ENCODE assay signal across 18 mouse cellular contexts in the genomic region with DNA sequence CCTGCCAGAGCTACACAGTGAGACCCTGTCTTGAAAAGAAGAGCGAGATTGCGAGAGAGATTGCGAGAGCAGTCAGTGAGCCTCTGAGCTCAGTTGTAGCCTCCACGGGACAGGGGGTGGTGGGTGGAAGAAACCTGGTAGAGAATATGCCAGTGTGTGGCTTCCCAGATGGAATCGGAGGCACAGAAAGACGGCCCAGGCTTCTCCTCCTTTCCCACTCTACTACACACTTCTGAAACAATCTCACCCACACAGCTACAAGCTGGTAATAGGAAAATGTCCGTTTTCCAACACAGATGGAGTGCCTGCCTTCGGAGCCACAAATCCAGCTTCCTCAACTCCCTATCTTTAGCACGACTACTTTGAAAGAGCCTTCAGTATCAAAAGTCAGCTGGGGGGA. TPM values are rescaled to one million over a fixed set of nuclear protein-coding genes. Genes with fewer than 3 reads are reported as not detected.
DNase-seq lines count a peak whose midpoint lies in the region; ATAC-seq lines count a peak whose summit lies in the region.
"Had no signal": no experiment of that assay in that cellular context is flagged by ENCODE, and none has a peak within 500 bp of the region (broad histone marks: within the 10 kb centered on the region; RNA-seq: fewer than 3 reads in every experiment).

No protein-coding gene starts in this region.

- H3K36me3 ChIP-seq in liver, embryonic 12.5 days, result peaks cover 32% of the 10 kb centered on the region
- peaks cover 99% of the 10 kb centered on the region for H3K36me3 ChIP-seq in limb, embryonic 10.5 days
- peaks cover 31% of the 10 kb centered on the region for H3K36me3 ChIP-seq in kidney, embryonic 16.5 days (ENCODE audit: insufficient read depth, low read length)

- H3K27ac ChIP-seq in liver, embryonic 12.5 days, result peak overlapping the region; percentile 17; the same call in 1 of the 2 replicates
- H3K27ac ChIP-seq in limb, embryonic 10.5 days, result no peak overlapping the region
- no peak overlapping the region for H3K27ac ChIP-seq in kidney, embryonic 16.5 days (ENCODE audit: low read length)
- H3K27ac ChIP-seq: heart, adult 2 months; kidney, postnatal 0 days; limb, embryonic 13.5 days; midbrain, embryonic 10.5 days; stomach, postnatal 0 days had no signal

- no peak for ATAC-seq in liver, embryonic 12.5 days
- ATAC-seq in kidney, embryonic 16.5 days (ENCODE audit: low FRiP score, low TSS enrichment), result no peak

- no peaks in the 10 kb centered on the region for H3K9me3 ChIP-seq in liver, embryonic 12.5 days (replicated peaks)
- no peaks in the 10 kb centered on the region for H3K9me3 ChIP-seq in limb, embryonic 10.5 days (replicated peaks)
- H3K9me3 ChIP-seq in kidney, embryonic 16.5 days (ENCODE audit: low read length), result no peaks in the 10 kb centered on the region; the same call in 1 of the 2 replicates
- H3K9me3 ChIP-seq: limb, embryonic 13.5 days; midbrain, embryonic 10.5 days had no signal

- H3K4me2 ChIP-seq in liver, embryonic 12.5 days, result no peak overlapping the region
- no peak overlapping the region for H3K4me2 ChIP-seq in kidney, embryonic 16.5 days (replicated peaks; ENCODE audit: low read depth, low read length)
- H3K4me2 ChIP-seq: limb, embryonic 13.5 days had no signal

- no peak overlapping the region for H3K4me3 ChIP-seq in liver, embryonic 12.5 days
- H3K4me3 ChIP-seq in limb, embryonic 10.5 days, result no peak overlapping the region
- H3K4me3 ChIP-seq in kidney, embryonic 16.5 days (ENCODE audit: low read length), result no peak overlapping the region
- H3K4me3 ChIP-seq: heart, adult 2 months; limb, embryonic 13.5 days; midbrain, embryonic 10.5 days had no signal

- WGBS in liver, embryonic 12.5 days (ENCODE audit: insufficient replicate concordance), result 76% methylated on average over 9 of the region's 9 CpGs
- 95% methylated on average over 9 of the region's 9 CpGs for WGBS in limb, embryonic 10.5 days
- 92% methylated on average over 9 of the region's 9 CpGs for WGBS in kidney, embryonic 16.5 days

- peak; percentile 47 for DNase-seq in left cerebral cortex, adult 11 months (ENCODE audit: low spot score)
- DNase-seq in left cerebral cortex, postnatal 4 days, result no peak
- DNase-seq in layer of hippocampus, adult 9-10 months (ENCODE audit: low spot score), result peak; percentile 55
- peak; percentile 74 to 81 for DNase-seq in right cerebral cortex, postnatal 36 days (ENCODE audit: low spot score in 2 of 2)
- no peak for DNase-seq in kidney, postnatal 10 days
- DNase-seq in limb, embryonic 10.5 days (ENCODE audit: low spot score), result no peak
- DNase-seq: cerebellum, adult 8-10 months; heart, adult 2 months; heart, postnatal 10 days; lung, postnatal 14 days; spleen, adult 18-20 months; thymus, postnatal 4 days had no signal

- intact Hi-C loops in left cerebral cortex, postnatal 4 days (cut with DNase I), result no loop called here

- H3K4me1 ChIP-seq in liver, embryonic 12.5 days, result no peaks in the 10 kb centered on the region
- H3K4me1 ChIP-seq in limb, embryonic 10.5 days, result peaks cover 8% of the 10 kb centered on the region
- peaks cover 5% of the 10 kb centered on the region; the same call in 1 of the 2 replicates for H3K4me1 ChIP-seq in kidney, embryonic 16.5 days (ENCODE audit: insufficient read depth, low read length)
- H3K4me1 ChIP-seq: limb, embryonic 13.5 days had no signal

- H3K27me3 ChIP-seq in liver, embryonic 12.5 days (replicated peaks), result no peaks in the 10 kb centered on the region
- no peaks in the 10 kb centered on the region for H3K27me3 ChIP-seq in limb, embryonic 10.5 days (ENCODE audit: low read depth, poor library complexity, severe bottlenecking)
- no peaks in the 10 kb centered on the region for H3K27me3 ChIP-seq in kidney, embryonic 16.5 days (ENCODE audit: insufficient read depth, low read length)
- H3K27me3 ChIP-seq: limb, embryonic 13.5 days had no signal

- H3K9ac ChIP-seq in liver, embryonic 12.5 days, result no peak overlapping the region
- H3K9ac ChIP-seq in kidney, embryonic 16.5 days (replicated peaks; ENCODE audit: low read length), result no peak overlapping the region
- H3K9ac ChIP-seq: limb, embryonic 13.5 days had no signal

RNA-seq across cellular contexts. Expression of a gene that starts 9.5 kb away (rescaled TPM):
- 10 to 100 TPM; 61.0 to 65.0 TPM for total RNA-seq in left cerebral cortex, postnatal 4 days (2021)
- 9.0 and 12.5 TPM in 2 replicates for polyA plus RNA-seq in liver, embryonic 12.5 days (2016; fragmentation: Nextera tagmentation; extraction: Ambion mirVana)
- polyA plus RNA-seq in limb, embryonic 10.5 days (2016; fragmentation: Nextera tagmentation; extraction: Ambion mirVana), result 30.3 and 33.9 TPM in 2 replicates
- polyA plus RNA-seq in kidney, embryonic 16.5 days (2015; fragmentation: Nextera tagmentation; extraction: Ambion mirVana), result 26.9 and 27.5 TPM in 2 replicates

RNA-seq across cellular contexts. Expression of a gene that starts 58.0 kb away (rescaled TPM):
- total RNA-seq in left cerebral cortex, postnatal 4 days (2021), result 10 to 100 TPM; 34.3 to 36.5 TPM
- polyA plus RNA-seq in liver, embryonic 12.5 days (2016; fragmentation: Nextera tagmentation; extraction: Ambion mirVana), result 8.8 and 9.2 TPM in 2 replicates
- 22.2 and 23.4 TPM in 2 replicates for polyA plus RNA-seq in limb, embryonic 10.5 days (2016; fragmentation: Nextera tagmentation; extraction: Ambion mirVana)
- polyA plus RNA-seq in kidney, embryonic 16.5 days (2015; fragmentation: Nextera tagmentation; extraction: Ambion mirVana), result 15.5 and 16.5 TPM in 2 replicates

Comparison
In these comparisons a context has a peak if more than half of its experiments do, and no peak if none do; other contexts are left out.
1. DNase-seq: peak in left cerebral cortex, adult 11 months (single experiment), layer of hippocampus, adult 9-10 months (single experiment) and right cerebral cortex, postnatal 36 days (2 of 2); none in left cerebral cortex, postnatal 4 days (single experiment), kidney, postnatal 10 days (single experiment) and limb, embryonic 10.5 days (single experiment).